Mouse (Mus musculus) testis, adult 2 months (tissue): ENCODE data around the gene Ip6k2.

Experiments
- CTCF ChIP-seq: fragments of 200-500 bp; IDR thresholded peaks from 2 replicates; pipeline ENCODE4 v1.5.1; 2012; ENCODE audit warnings: low read depth, mild to moderate bottlenecking, inconsistent platforms, low read length, moderate library complexity; ENCODE audit not compliant: control insufficient read depth, insufficient read depth, insufficient replicate concordance
- POLR2A ChIP-seq: fragments of 200-500 bp; IDR thresholded peaks from 2 replicates; pipeline ENCODE4 v1.6.1; 2012; ENCODE audit warnings: low read depth, mild to moderate bottlenecking, inconsistent platforms, low read length, moderate library complexity; ENCODE audit not compliant: control insufficient read depth

- no peak for TF ChIP-seq POLR2A
- peak; percentile 70 for TF ChIP-seq CTCF
Measured at GRCm38 (mm10) chr9:108808163-108808665, 24.6 kb downstream of the Ip6k2 start, which contains the start of gene Nckipsd.
